Mouse (Mus musculus) ES-Bruce4 (cell line): ENCODE measurements at regions not wholly inside any gene's neighbourhood (a gene's known extent, or its start where the extent isn't known, plus 50 kb on each side); places are given as distances from the start of the nearest gene placed in this dataset.
"Not testable (repeated sequence)": the region's sequence is repeated elsewhere in the genome, so short reads cannot be mapped to it uniquely, and the experiment has no call there.

Source experiments
- H3K27ac ChIP-seq: 2 replicates; pipeline ENCODE4 v1.5.1; 2012; ENCODE audit warnings: low read length, inconsistent platforms; ENCODE audit not compliant: insufficient read depth
- H3K27me3 ChIP-seq: 2 replicates; pipeline ENCODE4 v1.6.1; 2012; ENCODE audit warnings: mild to moderate bottlenecking, low read length, inconsistent platforms; ENCODE audit not compliant: control insufficient read depth, poor library complexity, insufficient read depth, severe bottlenecking
- H3K36me3 ChIP-seq: 2 replicates; pipeline ENCODE4 v1.6.1; 2012; ENCODE audit warnings: inconsistent platforms, mild to moderate bottlenecking, low read length, moderate library complexity; ENCODE audit not compliant: control insufficient read depth, poor library complexity, insufficient read depth, severe bottlenecking
- H3K4me1 ChIP-seq: one replicate; pipeline ENCODE4 v1.8.1; 2011; ENCODE audit warnings: low read length; ENCODE audit not compliant: control insufficient read depth, insufficient read depth
- H3K4me3 ChIP-seq: 2 replicates; pipeline ENCODE4 v1.5.1; 2011; ENCODE audit warnings: low read depth, mild to moderate bottlenecking, low read length
- H3K9ac ChIP-seq: 2 replicates; pipeline ENCODE4 v1.6.1; 2012; ENCODE audit warnings: low read depth, mild to moderate bottlenecking, inconsistent platforms; ENCODE audit not compliant: poor library complexity, severe bottlenecking
- H3K9me3 ChIP-seq: replicated peaks from 2 replicates; pipeline ENCODE4 v1.6.1; 2012; ENCODE audit warnings: mild to moderate bottlenecking, low read length, inconsistent platforms; ENCODE audit not compliant: control insufficient read depth, poor library complexity, insufficient read depth, severe bottlenecking
- CTCF ChIP-seq: IDR thresholded peaks from one replicate; pipeline ENCODE4 v1.8.1; 2011; ENCODE audit warnings: low read depth, low read length
- EP300 ChIP-seq: IDR thresholded peaks from 2 replicates; pipeline ENCODE4 v1.6.1; 2011; ENCODE audit warnings: low read depth, low read length; ENCODE audit not compliant: insufficient read depth
- POLR2A ChIP-seq: IDR thresholded peaks from one replicate; pipeline ENCODE4 v1.8.1; 2011; ENCODE audit warnings: low read length; ENCODE audit not compliant: insufficient read depth

GRCm38 (mm10) chr16:19185434-19186256, 128.2 kb downstream of the Olfr164 start:
- no peak for TF ChIP-seq CTCF
- H3K36me3 ChIP-seq, result no peaks in the 10 kb centered on the region
- H3K9me3 ChIP-seq, result no peaks in the 10 kb centered on the region
- H3K4me3 ChIP-seq, result no peak overlapping the region
- no peak overlapping the region for H3K27ac ChIP-seq
- no peaks in the 10 kb centered on the region for H3K27me3 ChIP-seq
- H3K4me1 ChIP-seq, result no peaks in the 10 kb centered on the region
- H3K9ac ChIP-seq, result no peak overlapping the region

- H3K9me3 ChIP-seq, result no peaks in the 10 kb centered on the region
- no peak overlapping the region for H3K4me3 ChIP-seq
- no peaks in the 10 kb centered on the region for H3K36me3 ChIP-seq
- TF ChIP-seq POLR2A (no peak), EP300 (no peak), CTCF (no peak)
- no peaks in the 10 kb centered on the region for H3K27me3 ChIP-seq
- H3K9ac ChIP-seq, result no peak overlapping the region
- H3K27ac ChIP-seq, result no peak overlapping the region
- no peaks in the 10 kb centered on the region for H3K4me1 ChIP-seq
Observed at GRCm38 (mm10) chr16:19179214-19180010, 134.5 kb downstream of the Olfr164 start.

GRCm38 (mm10) chr16:19153046-19153445, 160.8 kb downstream of the Olfr164 start:
- H3K4me1 ChIP-seq, result no peaks in the 10 kb centered on the region
- no peaks in the 10 kb centered on the region for H3K27me3 ChIP-seq
- no peaks in the 10 kb centered on the region for H3K36me3 ChIP-seq
- H3K9me3 ChIP-seq, result no peaks in the 10 kb centered on the region
- no peak overlapping the region for H3K9ac ChIP-seq
- TF ChIP-seq CTCF, result no peak
- TF ChIP-seq EP300, result no peak
- no peak for TF ChIP-seq POLR2A
- no peak overlapping the region for H3K27ac ChIP-seq
- H3K4me3 ChIP-seq, result no peak overlapping the region

GRCm38 (mm10) chr16:19152465-19152864, 161.4 kb downstream of the Olfr164 start:
- H3K27me3 ChIP-seq, H3K9ac ChIP-seq, H3K4me3 ChIP-seq, H3K27ac ChIP-seq, H3K36me3 ChIP-seq, H3K9me3 ChIP-seq, H3K4me1 ChIP-seq: not testable (repeated sequence)

GRCm38 (mm10) chr16:19151110-19151509, 162.8 kb downstream of the Olfr164 start:
- no peaks in the 10 kb centered on the region for H3K27me3 ChIP-seq
- no peak overlapping the region for H3K4me3 ChIP-seq
- no peaks in the 10 kb centered on the region for H3K36me3 ChIP-seq
- H3K27ac ChIP-seq, result no peak overlapping the region
- TF ChIP-seq POLR2A (no peak), EP300 (no peak), CTCF (no peak)
- no peaks in the 10 kb centered on the region for H3K9me3 ChIP-seq
- no peaks in the 10 kb centered on the region for H3K4me1 ChIP-seq
- no peak overlapping the region for H3K9ac ChIP-seq

GRCm38 (mm10) chr16:19150582-19150981, 163.3 kb downstream of the Olfr164 start:
- Histone ChIP-seq H3K36me3 (no peaks in the 10 kb centered on the region), H3K4me3 (no peak overlapping the region), H3K27me3 (no peaks in the 10 kb centered on the region), H3K27ac (no peak overlapping the region), H3K9ac (no peak overlapping the region), H3K9me3 (no peaks in the 10 kb centered on the region), H3K4me1 (no peaks in the 10 kb centered on the region)
- no peak for TF ChIP-seq EP300
- TF ChIP-seq POLR2A, result no peak
- no peak for TF ChIP-seq CTCF
